Mouse (Mus musculus) gastrocnemius, adult 18-20 months (tissue): ENCODE data around the gene Arl10. TPM values are rescaled to one million over a fixed set of nuclear protein-coding genes. Genes with fewer than 3 reads are reported as not detected.
A peak's percentile ranks its signal among the peaks of the same experiment; 100 is the strongest.

Experiments used
- DNase-seq: peaks from one replicate; pipeline ENCODE4 v3.0.0; 2021; ENCODE audit warnings: low spot score
- long read RNA-seq, 2 experiments: library from polyadenylated mRNA; stranded (forward); transcript quantifications; one replicate each; pipeline ENCODE4 v2.0.0; 2021
- total RNA-seq, 2 experiments: library from RNA; stranded (reverse); gene quantifications; 2 replicates each; pipeline ENCODE4 v1.2.3; 2021

Gene Arl10
- total RNA-seq, result 1 to 10 TPM; 2.6 TPM
- long read RNA-seq, experiment 1, partial matches to known transcripts, result 0 of 2 reads
- long read RNA-seq, experiment 1, other reads (novel, unspliced or antisense), result 0 of 2 reads
- long read RNA-seq, experiment 2, result 0 reads

- DNase-seq, result peak; percentile 63
These were observed at the start of gene Arl10 for GRCm38 (mm10) chr13:54574854-54575481. Gene Arl10 (plus strand): TSS chr13:54575015.

GRCm38 (mm10) chr13:54527140-54527539, 47.7 kb upstream of the Arl10 start:
- DNase-seq, result no peak

- no peak for DNase-seq
These were observed 42.7 kb upstream of the Arl10 start for GRCm38 (mm10) chr13:54532134-54532533.

- no peak for DNase-seq
These were observed 26.8 kb upstream of the Arl10 start for GRCm38 (mm10) chr13:54548036-54548435.

- no peak for DNase-seq
These were observed 18.6 kb upstream of the Arl10 start for GRCm38 (mm10) chr13:54556176-54556575.

- DNase-seq, result peak; percentile 86
These were observed 18.0 kb upstream of the Arl10 start for GRCm38 (mm10) chr13:54556796-54557195.

GRCm38 (mm10) chr13:54557652-54558051, 17.2 kb upstream of the Arl10 start:
- DNase-seq, result no peak

GRCm38 (mm10) chr13:54559656-54560055, 15.2 kb upstream of the Arl10 start:
- DNase-seq, result no peak

GRCm38 (mm10) chr13:54560608-54561007, 14.2 kb upstream of the Arl10 start:
- no peak for DNase-seq

GRCm38 (mm10) chr13:54562562-54562961, 12.3 kb upstream of the Arl10 start:
- DNase-seq, result no peak

- no peak for DNase-seq
These were observed 10.3 kb upstream of the Arl10 start for GRCm38 (mm10) chr13:54564232-54565200.

GRCm38 (mm10) chr13:54565201-54565581, 9.6 kb upstream of the Arl10 start, which contains the start of gene 4833439L19Rik:
Gene 4833439L19Rik (minus strand): TSS chr13:54565435.
- DNase-seq, result peak; percentile 96

- DNase-seq, result peak; percentile 58
These were observed 9.0 kb upstream of the Arl10 start for GRCm38 (mm10) chr13:54565594-54566345.

GRCm38 (mm10) chr13:54568380-54568779, 6.4 kb upstream of the Arl10 start:
- DNase-seq, result no peak

- DNase-seq, result no peak
These were observed 5.5 kb upstream of the Arl10 start for GRCm38 (mm10) chr13:54569282-54569681.

- no peak for DNase-seq
These were observed 4.1 kb upstream of the Arl10 start for GRCm38 (mm10) chr13:54570736-54571135.

- no peak for DNase-seq
These were observed 3.2 kb upstream of the Arl10 start for GRCm38 (mm10) chr13:54571637-54572036.

- no peak for DNase-seq
These were observed 2.2 kb upstream of the Arl10 start for GRCm38 (mm10) chr13:54572621-54573020.

- DNase-seq, result no peak
These were observed 674 bp downstream of the Arl10 start for GRCm38 (mm10) chr13:54575489-54575888.

GRCm38 (mm10) chr13:54577652-54578507, 3.1 kb downstream of the Arl10 start:
- DNase-seq, result no peak

- DNase-seq, result no peak
These were observed 6.6 kb downstream of the Arl10 start for GRCm38 (mm10) chr13:54581385-54581784.
